Mouse (Mus musculus) intestine, postnatal 0 days (tissue): ENCODE results near the gene Tufm. TPM values are rescaled to one million over a fixed set of nuclear protein-coding genes. Genes with fewer than 3 reads are reported as not detected.

Experiments used
- ATAC-seq: fragments of 200-750 bp; cut with Nextera tagmentation; 2 replicates; pipeline ENCODE4 v1.8.0; 2017; ENCODE audit warnings: mild to moderate bottlenecking, moderate TSS enrichment, moderate library complexity
- H3K27ac ChIP-seq: fragments of 300-500 bp; sonication (generic); 2 replicates; pipeline ENCODE4 v1.5.1; 2014; ENCODE audit warnings: mild to moderate bottlenecking, low read depth, low read length, moderate library complexity
- H3K27me3 ChIP-seq: fragments of 300-500 bp; sonication (generic); replicated peaks from 2 replicates; pipeline ENCODE4 v1.6.1; 2014; ENCODE audit warnings: low read length, mixed read lengths; ENCODE audit not compliant: control insufficient read depth, insufficient read depth
- H3K36me3 ChIP-seq: fragments of 300-500 bp; sonication (generic); 2 replicates; pipeline ENCODE4 v1.6.1; 2014; ENCODE audit warnings: mild to moderate bottlenecking, moderate library complexity; ENCODE audit not compliant: control insufficient read depth, insufficient read depth
- H3K4me1 ChIP-seq: fragments of 300-500 bp; sonication (generic); replicated peaks from 2 replicates; pipeline ENCODE4 v1.6.1; 2014; ENCODE audit warnings: antibody characterized with exemption, low read length, mixed read lengths; ENCODE audit not compliant: control insufficient read depth, insufficient read depth
- H3K4me2 ChIP-seq: fragments of 300-500 bp; sonication (generic); replicated peaks from 2 replicates; pipeline ENCODE4 v1.6.1; 2014; ENCODE audit warnings: low read depth, mild to moderate bottlenecking, moderate library complexity
- H3K4me3 ChIP-seq: fragments of 300-500 bp; sonication (generic); 2 replicates; pipeline ENCODE4 v1.5.1; 2014; ENCODE audit warnings: low read depth, low read length
- H3K9ac ChIP-seq: fragments of 300-500 bp; sonication (generic); 2 replicates; pipeline ENCODE4 v1.6.1; 2014; ENCODE audit warnings: mild to moderate bottlenecking, low read depth, low read length
- H3K9me3 ChIP-seq: fragments of 300-500 bp; sonication (generic); 2 replicates; pipeline ENCODE4 v1.6.1; 2016; ENCODE audit warnings: mixed run types; ENCODE audit not compliant: control insufficient read depth
- CTCF ChIP-seq: sonication (generic); IDR thresholded peaks from 2 replicates; pipeline ENCODE4 v1.5.1; 2016; ENCODE audit warnings: low read depth, mild to moderate bottlenecking, control low read depth, antibody characterized with exemption, moderate library complexity
- whole genome bisulfite sequencing: fragments of 180-500 bp; shearing (Covaris S2); extraction: QIAGEN DNeasy Blood & Tissue Kit; methylation state at CpG from one replicate; pipeline ENCODE4 v1.1.7; 2014; 5-methylcytosine and 5-hydroxymethylcytosine counted together
- polyA plus RNA-seq: library from polyadenylated mRNA; unstranded; fragments of >200 nt; fragmentation: Nextera tagmentation; extraction: Ambion mirVana; gene quantifications from 2 replicates; pipeline ENCODE4 v1.2.1, GENCODE M21; 2015

Gene Tufm
- polyA plus RNA-seq, 1 experiment from 2014 or later = 76.5 TPM

DNA sequence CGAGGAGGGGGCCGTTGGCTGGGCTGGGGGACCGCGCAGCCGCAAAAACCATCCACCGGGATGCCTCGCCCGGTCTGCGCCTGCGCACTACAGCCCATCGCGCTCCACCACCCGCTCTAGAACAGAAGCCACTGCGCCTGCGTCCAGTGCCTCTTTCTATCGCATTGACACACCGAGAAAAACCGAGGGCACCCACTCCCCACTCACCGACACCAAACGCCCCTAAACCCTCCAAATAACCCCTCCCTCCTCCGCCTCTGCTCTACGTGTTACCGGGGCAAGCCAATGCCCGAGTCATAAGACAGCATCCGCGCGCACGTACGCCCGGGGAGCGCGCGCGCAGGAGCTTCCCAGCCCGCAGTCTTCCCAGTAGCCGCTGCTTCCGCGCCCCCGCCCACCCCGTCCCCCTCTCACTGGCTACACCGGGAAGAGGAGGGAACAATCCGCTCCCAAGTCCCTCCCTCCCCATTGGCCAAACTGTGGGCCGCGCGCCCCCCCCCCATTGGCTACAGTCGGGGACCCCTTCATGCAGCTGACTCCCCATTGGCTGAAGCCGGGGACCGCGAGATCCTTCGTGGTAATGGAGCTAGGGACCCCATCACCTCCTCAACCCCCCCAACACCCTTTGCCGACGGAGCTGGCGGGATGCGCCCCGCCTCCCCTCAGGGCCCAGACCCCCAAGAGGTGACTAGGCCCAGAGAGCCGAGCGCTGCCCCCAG lies 15.0 kb downstream of the Tufm start:
- peak overlapping the region; percentile 65 for H3K4me2 ChIP-seq
- peak; percentile 74 for ATAC-seq
- H3K9me3 ChIP-seq = no peaks in the 10 kb centered on the region
- peak overlapping the region; percentile 97 for H3K9ac ChIP-seq
- H3K36me3 ChIP-seq = peaks cover 38% of the 10 kb centered on the region
- under 1% methylated on average over 52 of the region's 57 CpGs for WGBS
- peak overlapping the region; percentile 98 for H3K27ac ChIP-seq
- H3K4me1 ChIP-seq = no peaks in the 10 kb centered on the region
- H3K4me3 ChIP-seq = peak overlapping the region; percentile 80
- no peak for TF ChIP-seq CTCF
- no peaks in the 10 kb centered on the region for H3K27me3 ChIP-seq

DNA sequence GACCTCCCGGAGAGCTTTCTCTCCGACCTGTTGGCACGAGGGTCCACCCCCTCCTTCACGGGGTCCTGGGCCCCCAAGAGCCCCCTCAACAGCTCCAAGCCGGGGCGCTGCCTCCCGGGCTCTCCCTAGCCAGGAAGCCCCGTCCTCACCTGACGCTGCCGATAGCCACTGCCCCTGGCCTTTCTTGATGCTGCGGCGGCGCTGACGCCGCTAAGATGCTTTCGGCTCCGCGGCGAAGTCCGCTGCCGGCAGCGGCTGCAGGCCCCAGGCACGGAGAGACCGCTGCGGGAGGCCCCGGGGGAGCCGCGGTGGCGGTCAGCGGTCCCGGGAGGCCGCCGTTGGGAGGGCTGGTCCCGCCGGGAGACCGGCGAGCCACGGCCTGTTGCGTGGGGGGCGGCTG lies 15.6 kb downstream of the Tufm start:
- Histone ChIP-seq H3K4me2 (peak overlapping the region; percentile 65), H3K9ac (peak overlapping the region; percentile 97), H3K36me3 (peaks cover 32% of the 10 kb centered on the region), H3K4me1 (no peaks in the 10 kb centered on the region), H3K9me3 (no peaks in the 10 kb centered on the region), H3K27ac (peak overlapping the region; percentile 98), H3K4me3 (peak overlapping the region; percentile 80), H3K27me3 (no peaks in the 10 kb centered on the region)
- WGBS = under 1% methylated on average over 40 of the region's 40 CpGs
- TF ChIP-seq CTCF = no peak
- ATAC-seq = no peak

DNA sequence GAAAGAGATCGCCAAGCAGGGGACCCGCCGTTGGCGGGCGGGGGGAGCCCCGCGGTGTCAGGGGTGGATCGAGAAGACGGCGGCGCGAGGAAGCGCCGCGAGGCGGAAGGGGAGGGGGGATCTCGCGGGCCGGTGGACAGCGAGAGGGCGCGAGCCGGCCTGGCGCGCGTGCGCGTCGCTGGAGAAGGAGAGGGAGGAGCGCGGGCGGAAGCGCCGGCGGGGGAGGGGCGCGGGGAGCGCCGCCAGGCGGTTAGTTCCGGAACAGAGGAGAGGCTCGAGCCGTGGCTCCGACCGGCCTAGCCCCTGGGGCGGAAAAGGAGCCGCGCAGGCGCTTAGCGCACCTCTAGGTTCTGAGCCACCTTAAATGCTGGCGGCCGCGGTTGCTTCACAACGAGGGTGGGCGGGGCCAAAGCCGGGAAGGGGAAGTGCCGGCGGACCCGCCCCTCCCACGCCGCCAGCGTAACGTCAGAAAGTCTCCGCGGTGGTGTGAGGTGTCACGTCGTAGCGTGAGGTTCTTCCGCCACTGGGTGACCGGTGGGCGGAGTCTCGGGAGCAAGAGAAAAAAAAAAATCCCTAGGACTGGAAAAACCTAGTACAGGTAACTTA lies 16.2 kb downstream of the Tufm start, which contains the start of gene Atxn2l:
Gene Atxn2l, minus strand, starts transcription at position 165 of the 606 bp plus-strand sequence.
- no peaks in the 10 kb centered on the region for H3K4me1 ChIP-seq
- H3K36me3 ChIP-seq = peaks cover 26% of the 10 kb centered on the region
- no peaks in the 10 kb centered on the region for H3K9me3 ChIP-seq
- H3K27me3 ChIP-seq = no peaks in the 10 kb centered on the region
- peak within 1 kb of the TSS; percentile 97 for H3K9ac ChIP-seq
- peak; percentile 95 for ATAC-seq
- peak; percentile 83 for TF ChIP-seq CTCF
- H3K27ac ChIP-seq = peak within 1 kb of the TSS; percentile 98
- peak within 1 kb of the TSS; percentile 80 for H3K4me3 ChIP-seq
- peak within 1 kb of the TSS; percentile 65 for H3K4me2 ChIP-seq
- under 1% methylated on average over 62 of the region's 72 CpGs for WGBS

DNA sequence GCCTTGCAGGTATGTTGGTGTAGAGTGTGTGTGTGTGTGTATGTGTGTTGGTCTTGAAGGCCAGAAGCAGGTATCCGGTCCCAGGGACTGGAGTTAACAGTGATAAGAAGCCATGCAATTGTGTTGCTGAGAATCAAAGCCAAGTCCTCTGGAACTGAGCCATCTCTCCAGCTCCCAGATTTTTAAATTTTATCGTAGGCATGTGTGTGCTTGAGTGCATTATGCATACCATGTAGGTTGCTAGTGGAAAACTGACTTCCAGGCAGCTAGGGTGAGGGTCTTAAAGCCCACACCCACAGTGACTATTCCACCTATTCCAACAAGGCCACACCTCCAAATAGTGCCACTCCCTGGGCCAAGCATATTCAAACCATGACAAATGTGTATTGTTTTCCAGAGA lies 17.8 kb downstream of the Tufm start:
- no peak for TF ChIP-seq CTCF
- Histone ChIP-seq H3K4me2 (no peak overlapping the region), H3K4me3 (no peak overlapping the region), H3K4me1 (no peaks in the 10 kb centered on the region), H3K9me3 (no peaks in the 10 kb centered on the region), H3K36me3 (peaks cover 11% of the 10 kb centered on the region), H3K9ac (no peak overlapping the region), H3K27me3 (no peaks in the 10 kb centered on the region), H3K27ac (no peak overlapping the region)
- WGBS = 79% methylated on average over 2 of the region's 2 CpGs
- no peak for ATAC-seq

DNA sequence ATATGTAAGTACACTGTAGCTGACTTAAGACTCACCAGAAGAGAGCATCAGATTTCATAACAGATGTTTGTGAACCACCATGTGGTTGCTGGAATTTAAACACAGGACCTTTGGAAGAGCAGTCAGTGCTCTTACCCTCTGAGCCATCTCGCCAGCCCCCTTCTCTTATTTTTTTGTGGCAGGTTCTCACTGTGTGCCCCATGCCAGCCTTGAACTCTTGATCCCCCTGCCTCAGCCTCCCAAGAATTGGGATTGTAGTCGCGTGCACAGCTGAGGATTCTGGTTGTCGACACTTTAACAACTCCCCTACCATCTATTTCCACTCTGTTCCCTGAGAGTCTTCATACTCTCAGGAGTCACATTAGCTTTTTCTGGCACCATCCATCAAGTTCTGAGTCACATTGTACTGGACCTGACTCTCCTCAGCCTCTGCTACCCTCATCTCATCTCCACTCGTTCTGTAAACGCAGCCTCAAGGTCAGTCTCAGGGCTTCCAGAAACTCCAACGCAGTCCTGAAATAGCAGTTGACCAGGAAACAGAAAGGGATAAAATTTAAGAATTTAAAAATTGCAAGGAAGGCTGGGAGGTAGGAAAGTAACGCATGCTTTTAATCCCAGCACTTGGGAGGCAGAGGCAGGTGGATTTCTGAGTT lies 20.1 kb downstream of the Tufm start:
- Histone ChIP-seq H3K27ac (no peak overlapping the region), H3K36me3 (no peaks in the 10 kb centered on the region), H3K9ac (no peak overlapping the region), H3K4me3 (no peak overlapping the region), H3K27me3 (no peaks in the 10 kb centered on the region), H3K4me1 (no peaks in the 10 kb centered on the region), H3K4me2 (no peak overlapping the region), H3K9me3 (no peaks in the 10 kb centered on the region)
- WGBS = 74% methylated on average over 8 of the region's 8 CpGs
- ATAC-seq = no peak
- TF ChIP-seq CTCF = no peak

DNA sequence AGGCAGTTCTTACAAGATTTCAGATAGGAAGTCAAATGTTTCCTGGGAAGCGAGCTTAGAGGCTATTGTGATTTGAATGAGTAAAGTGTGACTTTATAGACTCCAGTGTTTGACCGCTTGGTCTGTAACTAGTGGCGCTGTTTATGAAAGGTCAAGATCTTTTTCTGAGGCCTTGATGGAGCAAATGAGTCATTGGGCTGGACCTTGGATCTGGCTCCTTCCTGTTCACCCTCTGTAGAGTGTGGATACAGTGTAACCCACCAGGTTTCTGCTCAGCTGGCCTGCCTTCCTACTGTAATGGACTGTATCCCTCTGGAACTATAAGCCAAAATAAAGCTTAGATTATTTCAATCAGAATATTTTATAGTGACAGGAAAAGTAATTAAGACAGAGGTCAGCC lies 24.1 kb downstream of the Tufm start:
- Histone ChIP-seq H3K9me3 (no peaks in the 10 kb centered on the region), H3K4me3 (no peak overlapping the region), H3K4me1 (no peaks in the 10 kb centered on the region), H3K27me3 (no peaks in the 10 kb centered on the region), H3K4me2 (no peak overlapping the region), H3K36me3 (no peaks in the 10 kb centered on the region), H3K9ac (no peak overlapping the region), H3K27ac (no peak overlapping the region)
- no peak for ATAC-seq
- WGBS = 75% methylated on average over 3 of the region's 3 CpGs
- no peak for TF ChIP-seq CTCF
